Mouse (Mus musculus) thymus, adult 2 months (tissue): Measurements from ENCODE around the gene Eloa.

Source experiments
- CTCF ChIP-seq: fragments of 200-500 bp; IDR thresholded peaks from 2 replicates; pipeline ENCODE4 v1.5.1; 2012; ENCODE audit warnings: mild to moderate bottlenecking, control low read depth, low read length, moderate library complexity, borderline replicate concordance; ENCODE audit not compliant: control insufficient read depth, poor library complexity, insufficient read depth; ENCODE audit errors: extremely low read depth
- POLR2A ChIP-seq: fragments of 200-500 bp; IDR thresholded peaks from 2 replicates; pipeline ENCODE4 v1.6.1; 2012; ENCODE audit warnings: mild to moderate bottlenecking, low read length, control low read depth, moderate library complexity; ENCODE audit not compliant: control insufficient read depth, poor library complexity, insufficient read depth; ENCODE audit errors: extremely low read depth

- TF ChIP-seq CTCF = no peak
- TF ChIP-seq POLR2A = no peak
Measured at GRCm38 (mm10) chr4:136056030-136056429, 34.5 kb upstream of the Eloa start.
